Mouse (Mus musculus) lung, embryonic 15.5 days (tissue): ENCODE data around the gene Shroom1. TPM values are rescaled to one million over a fixed set of nuclear protein-coding genes. Genes with fewer than 3 reads are reported as not detected.

Source experiments
- ATAC-seq: fragments of 200-750 bp; cut with Nextera tagmentation; 2 replicates; pipeline ENCODE4 v1.8.0; 2017; ENCODE audit warnings: moderate number of reproducible peaks, borderline replicate concordance; ENCODE audit not compliant: low FRiP score, low TSS enrichment; ENCODE audit errors: extremely low read depth
- H3K27ac ChIP-seq: fragments of 300-500 bp; sonication (generic); 2 replicates; pipeline ENCODE4 v1.5.1; 2015; ENCODE audit warnings: moderate library complexity, mild to moderate bottlenecking, inconsistent platforms
- H3K27me3 ChIP-seq: fragments of 300-500 bp; sonication (generic); 2 replicates; pipeline ENCODE4 v1.6.1; 2015; ENCODE audit warnings: inconsistent platforms
- H3K36me3 ChIP-seq: fragments of 300-500 bp; sonication (generic); 2 replicates; pipeline ENCODE4 v1.6.1; 2015; ENCODE audit warnings: inconsistent platforms
- H3K4me1 ChIP-seq: fragments of 300-500 bp; sonication (generic); 2 replicates; pipeline ENCODE4 v1.6.1; 2015; ENCODE audit warnings: inconsistent platforms
- H3K4me2 ChIP-seq: fragments of 300-500 bp; sonication (generic); 2 replicates; pipeline ENCODE4 v1.6.1; 2015; ENCODE audit warnings: inconsistent platforms, mild to moderate bottlenecking, moderate library complexity
- H3K4me3 ChIP-seq: fragments of 300-500 bp; sonication (generic); 2 replicates; pipeline ENCODE4 v1.5.1; 2015; ENCODE audit warnings: mild to moderate bottlenecking, inconsistent platforms
- H3K9ac ChIP-seq: fragments of 300-500 bp; sonication (generic); 2 replicates; pipeline ENCODE4 v1.6.1; 2015; ENCODE audit warnings: inconsistent platforms
- H3K9me3 ChIP-seq: fragments of 300-500 bp; sonication (generic); 2 replicates; pipeline ENCODE4 v1.6.1; 2016; ENCODE audit warnings: inconsistent platforms
- WGBS: fragments of 180-500 bp; shearing (Covaris S2); methylation state at CpG from one replicate; pipeline ENCODE4 v1.1.7; 2015; 5-methylcytosine and 5-hydroxymethylcytosine counted together
- polyA plus RNA-seq: library from polyadenylated mRNA; unstranded; fragments of >200 nt; fragmentation: Nextera tagmentation; extraction: Ambion mirVana; gene quantifications from 2 replicates; pipeline ENCODE4 v1.2.1, GENCODE M21; 2015

Shroom1 gene
- polyA plus RNA-seq, 1 experiment from 2014 or later, result 2.4 TPM

- ATAC-seq, result no peak
- Histone ChIP-seq H3K27ac (no peak overlapping the region), H3K4me3 (peak overlapping the region; percentile 80; the same call in 1 of the 2 replicates), H3K4me1 (peaks cover 13% of the 10 kb centered on the region), H3K27me3 (no peaks in the 10 kb centered on the region), H3K4me2 (peak overlapping the region; percentile 83), H3K9me3 (no peaks in the 10 kb centered on the region), H3K36me3 (peaks cover 14% of the 10 kb centered on the region; the same call in 1 of the 2 replicates), H3K9ac (no peak overlapping the region)
These were observed 27.8 kb upstream of the Shroom1 start for GRCm38 (mm10) chr11:53429182-53429581.

DNA sequence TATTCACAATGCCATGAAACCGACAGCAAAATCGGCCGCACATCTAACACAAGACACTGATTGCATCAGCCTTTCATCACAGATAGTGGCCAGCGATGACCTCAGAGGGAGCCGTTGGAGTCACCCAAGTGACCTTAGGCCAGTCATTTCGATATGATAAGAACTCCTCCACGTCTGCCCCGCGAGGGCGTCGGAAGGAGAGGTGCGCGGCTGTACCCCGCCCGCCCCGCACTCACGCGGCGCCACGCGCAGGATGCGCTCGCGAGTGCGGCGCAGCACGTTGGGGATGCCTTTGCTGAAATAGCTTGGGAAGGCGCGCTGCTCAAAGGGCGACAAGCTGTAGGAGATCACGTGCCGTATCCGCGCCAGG is 26.7 kb upstream of the Shroom1 start:
- peaks cover 13% of the 10 kb centered on the region for H3K4me1 ChIP-seq
- no peaks in the 10 kb centered on the region for H3K27me3 ChIP-seq
- H3K9ac ChIP-seq, result peak overlapping the region; percentile 81
- H3K36me3 ChIP-seq, result peaks cover 14% of the 10 kb centered on the region; the same call in 1 of the 2 replicates
- peak overlapping the region; percentile 43 for H3K27ac ChIP-seq
- WGBS, result under 1% methylated on average over 34 of the region's 34 CpGs
- peak; percentile 29 for ATAC-seq
- peak overlapping the region; percentile 80 for H3K4me3 ChIP-seq
- no peaks in the 10 kb centered on the region for H3K9me3 ChIP-seq
- H3K4me2 ChIP-seq, result peak overlapping the region; percentile 83

- under 1% methylated on average over 44 of the region's 44 CpGs for WGBS
- peaks cover 13% of the 10 kb centered on the region for H3K4me1 ChIP-seq
- H3K4me3 ChIP-seq, result peak within 1 kb of the TSS; percentile 80
- peak within 1 kb of the TSS; percentile 43 for H3K27ac ChIP-seq
- peak; percentile 95 for ATAC-seq
- peak within 1 kb of the TSS; percentile 81 for H3K9ac ChIP-seq
- H3K36me3 ChIP-seq, result peaks cover 14% of the 10 kb centered on the region; the same call in 1 of the 2 replicates
- H3K4me2 ChIP-seq, result peak within 1 kb of the TSS; percentile 83
- H3K27me3 ChIP-seq, result no peaks in the 10 kb centered on the region
- no peaks in the 10 kb centered on the region for H3K9me3 ChIP-seq
These were observed 26.2 kb upstream of the Shroom1 start, which contains the start of the genes Uqcrq and Gdf9 for GRCm38 (mm10) chr11:53430670-53431346. TSS of gene Uqcrq (minus strand) at chr11:53430831. TSS of gene Gdf9 (plus strand) at chr11:53431023.

DNA sequence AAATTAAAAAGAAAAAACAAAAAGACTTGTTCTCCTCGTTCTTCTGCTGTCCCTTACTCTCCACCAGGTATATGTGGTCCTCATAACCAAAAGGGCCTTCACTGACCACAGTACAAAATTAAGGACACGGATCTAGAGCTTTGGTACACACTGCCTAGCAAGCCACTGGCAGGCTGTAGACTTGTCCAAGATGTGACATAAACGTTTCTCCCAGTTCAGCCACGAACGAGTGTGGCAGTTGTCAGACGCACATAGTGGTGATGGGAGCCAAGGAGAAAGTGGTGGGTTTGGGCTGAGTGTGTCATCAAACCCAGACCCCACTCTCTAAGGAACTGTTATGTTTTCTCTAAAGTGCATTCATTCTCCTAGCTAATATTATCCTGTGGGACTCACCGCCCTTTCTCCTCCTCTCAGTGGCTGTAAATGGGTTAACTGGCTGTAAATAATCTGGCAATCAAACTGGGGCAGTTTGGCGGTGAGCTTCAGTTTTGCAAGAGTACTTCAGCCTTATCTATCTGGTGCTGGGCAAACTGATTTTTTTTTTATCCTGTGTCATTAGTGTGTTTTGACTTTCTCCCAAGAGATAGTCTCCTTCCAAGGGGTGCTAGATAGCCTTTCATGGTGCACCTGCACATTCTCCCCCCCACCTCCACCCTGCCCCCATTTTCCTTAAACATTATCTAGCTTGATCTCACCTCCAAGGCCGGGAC is 25.5 kb upstream of the Shroom1 start:
- H3K27ac ChIP-seq, result peak overlapping the region; percentile 37
- H3K36me3 ChIP-seq, result peaks cover 14% of the 10 kb centered on the region; the same call in 1 of the 2 replicates
- no peaks in the 10 kb centered on the region for H3K27me3 ChIP-seq
- 12% methylated on average over 9 of the region's 9 CpGs for WGBS
- H3K4me1 ChIP-seq, result peaks cover 13% of the 10 kb centered on the region
- peak overlapping the region; percentile 23 for H3K9ac ChIP-seq
- peak; percentile 28 for ATAC-seq
- peak overlapping the region; percentile 83 for H3K4me2 ChIP-seq
- H3K4me3 ChIP-seq, result peak overlapping the region; percentile 80
- H3K9me3 ChIP-seq, result no peaks in the 10 kb centered on the region

GRCm38 (mm10) chr11:53433057-53433456 is 23.9 kb upstream of the Shroom1 start:
- WGBS, result 48% methylated on average over 6 of the region's 6 CpGs
- Histone ChIP-seq H3K4me1 (peaks cover 13% of the 10 kb centered on the region), H3K27ac (no peak overlapping the region), H3K4me2 (no peak overlapping the region), H3K27me3 (no peaks in the 10 kb centered on the region), H3K9me3 (no peaks in the 10 kb centered on the region), H3K36me3 (peaks cover 8% of the 10 kb centered on the region; the same call in 1 of the 2 replicates), H3K4me3 (no peak overlapping the region), H3K9ac (no peak overlapping the region)
- no peak for ATAC-seq

GRCm38 (mm10) chr11:53435504-53435903 is 21.5 kb upstream of the Shroom1 start:
- no peak overlapping the region for H3K4me3 ChIP-seq
- H3K9ac ChIP-seq, result no peak overlapping the region
- no peaks in the 10 kb centered on the region for H3K36me3 ChIP-seq
- no peak overlapping the region for H3K27ac ChIP-seq
- no peaks in the 10 kb centered on the region for H3K9me3 ChIP-seq
- H3K27me3 ChIP-seq, result no peaks in the 10 kb centered on the region
- WGBS, result 81% methylated on average over 8 of the region's 8 CpGs
- peaks cover 3% of the 10 kb centered on the region; the same call in 1 of the 2 replicates for H3K4me1 ChIP-seq
- no peak overlapping the region for H3K4me2 ChIP-seq
- no peak for ATAC-seq

DNA sequence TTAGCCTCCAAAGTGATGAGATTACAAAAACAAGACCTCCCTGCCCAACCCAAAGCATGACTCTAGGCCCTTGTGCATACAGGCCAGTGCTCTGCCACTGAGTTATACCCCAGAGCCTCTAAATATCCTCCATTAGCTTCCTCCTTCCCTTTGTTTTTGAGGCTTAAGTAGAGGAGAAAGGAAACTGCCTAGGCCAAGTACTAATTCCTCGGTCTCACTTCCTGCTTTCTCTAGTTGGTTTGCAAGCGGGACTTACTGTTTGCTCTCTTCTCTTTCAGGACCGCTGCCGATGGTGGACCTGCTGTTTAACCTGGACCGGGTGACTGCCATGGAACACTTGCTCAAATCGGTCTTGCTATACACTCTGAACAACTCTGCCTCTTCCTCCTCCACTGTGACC is 20.7 kb upstream of the Shroom1 start:
- Histone ChIP-seq H3K36me3 (no peaks in the 10 kb centered on the region), H3K27me3 (no peaks in the 10 kb centered on the region), H3K4me1 (peaks cover 3% of the 10 kb centered on the region; the same call in 1 of the 2 replicates), H3K9ac (no peak overlapping the region), H3K9me3 (no peaks in the 10 kb centered on the region), H3K4me2 (no peak overlapping the region), H3K27ac (no peak overlapping the region), H3K4me3 (no peak overlapping the region)
- 72% methylated on average over 6 of the region's 6 CpGs for WGBS
- ATAC-seq, result no peak

- Histone ChIP-seq H3K4me1 (no peaks in the 10 kb centered on the region), H3K27ac (no peak overlapping the region), H3K27me3 (no peaks in the 10 kb centered on the region), H3K9ac (no peak overlapping the region), H3K36me3 (no peaks in the 10 kb centered on the region), H3K4me3 (no peak overlapping the region), H3K9me3 (no peaks in the 10 kb centered on the region), H3K4me2 (no peak overlapping the region)
- ATAC-seq, result no peak
- WGBS, result 10% methylated on average over 12 of the region's 12 CpGs
These were observed 15.1 kb upstream of the Shroom1 start for GRCm38 (mm10) chr11:53441921-53442320.

GRCm38 (mm10) chr11:53443861-53444260 is 13.1 kb upstream of the Shroom1 start:
- 27% methylated on average over 6 of the region's 6 CpGs for WGBS
- ATAC-seq, result no peak
- Histone ChIP-seq H3K9me3 (no peaks in the 10 kb centered on the region), H3K4me1 (no peaks in the 10 kb centered on the region), H3K4me2 (no peak overlapping the region), H3K4me3 (no peak overlapping the region), H3K9ac (no peak overlapping the region), H3K36me3 (no peaks in the 10 kb centered on the region), H3K27me3 (no peaks in the 10 kb centered on the region), H3K27ac (no peak overlapping the region)

- WGBS, result 43% methylated on average over 13 of the region's 13 CpGs
These were observed 11.4 kb upstream of the Shroom1 start for GRCm38 (mm10) chr11:53445562-53445961.

GRCm38 (mm10) chr11:53446183-53446582 is 10.8 kb upstream of the Shroom1 start:
- H3K36me3 ChIP-seq, result no peaks in the 10 kb centered on the region
- H3K27me3 ChIP-seq, result no peaks in the 10 kb centered on the region
- no peak overlapping the region for H3K4me2 ChIP-seq
- 62% methylated on average over 13 of the region's 13 CpGs for WGBS
- H3K9me3 ChIP-seq, result no peaks in the 10 kb centered on the region
- no peak overlapping the region for H3K4me3 ChIP-seq
- H3K4me1 ChIP-seq, result no peaks in the 10 kb centered on the region
- no peak overlapping the region for H3K9ac ChIP-seq
- no peak for ATAC-seq
- H3K27ac ChIP-seq, result no peak overlapping the region

More at GRCm38 (mm10) chr11:53445562-53445961, 11.4 kb upstream of the Shroom1 start:
- H3K27me3 ChIP-seq, result no peaks in the 10 kb centered on the region
- no peaks in the 10 kb centered on the region for H3K9me3 ChIP-seq
- H3K4me2 ChIP-seq, result no peak overlapping the region
- no peak for ATAC-seq
- H3K9ac ChIP-seq, result no peak overlapping the region
- H3K36me3 ChIP-seq, result no peaks in the 10 kb centered on the region
- H3K27ac ChIP-seq, result no peak overlapping the region
- no peaks in the 10 kb centered on the region for H3K4me1 ChIP-seq
- no peak overlapping the region for H3K4me3 ChIP-seq

- H3K9ac ChIP-seq, result no peak overlapping the region
- H3K36me3 ChIP-seq, result no peaks in the 10 kb centered on the region
- H3K27me3 ChIP-seq, result no peaks in the 10 kb centered on the region
- H3K27ac ChIP-seq, result no peak overlapping the region
- no peaks in the 10 kb centered on the region for H3K4me1 ChIP-seq
- no peak for ATAC-seq
- no peak overlapping the region for H3K4me2 ChIP-seq
- H3K4me3 ChIP-seq, result no peak overlapping the region
- no peaks in the 10 kb centered on the region for H3K9me3 ChIP-seq
- 76% methylated on average over 8 of the region's 8 CpGs for WGBS
These were observed 9.0 kb upstream of the Shroom1 start for GRCm38 (mm10) chr11:53447996-53448395.
